Mouse (Mus musculus) bone marrow macrophage, adult 2 months (primary cell): ENCODE measurements around the gene Lrrc28.

Source experiments
- CTCF ChIP-seq: IDR thresholded peaks from 2 replicates; pipeline ENCODE4 v1.5.1; 2012; ENCODE audit warnings: low read depth, mild to moderate bottlenecking, low read length, moderate library complexity
- POLR2A ChIP-seq: IDR thresholded peaks from 2 replicates; pipeline ENCODE4 v1.6.1; 2012; ENCODE audit warnings: mild to moderate bottlenecking, low read depth, low read length, borderline replicate concordance

GRCm38 (mm10) chr7:67514893-67515292 lies 130.2 kb downstream of the Lrrc28 start:
- TF ChIP-seq CTCF (no peak), POLR2A (no peak)
